Mouse (Mus musculus): ENCODE measurements at regions not wholly inside any gene's neighbourhood (a gene's known extent, or its start where the extent isn't known, plus 50 kb on each side); places are given as distances from the start of the nearest gene placed in this dataset.

DNA sequence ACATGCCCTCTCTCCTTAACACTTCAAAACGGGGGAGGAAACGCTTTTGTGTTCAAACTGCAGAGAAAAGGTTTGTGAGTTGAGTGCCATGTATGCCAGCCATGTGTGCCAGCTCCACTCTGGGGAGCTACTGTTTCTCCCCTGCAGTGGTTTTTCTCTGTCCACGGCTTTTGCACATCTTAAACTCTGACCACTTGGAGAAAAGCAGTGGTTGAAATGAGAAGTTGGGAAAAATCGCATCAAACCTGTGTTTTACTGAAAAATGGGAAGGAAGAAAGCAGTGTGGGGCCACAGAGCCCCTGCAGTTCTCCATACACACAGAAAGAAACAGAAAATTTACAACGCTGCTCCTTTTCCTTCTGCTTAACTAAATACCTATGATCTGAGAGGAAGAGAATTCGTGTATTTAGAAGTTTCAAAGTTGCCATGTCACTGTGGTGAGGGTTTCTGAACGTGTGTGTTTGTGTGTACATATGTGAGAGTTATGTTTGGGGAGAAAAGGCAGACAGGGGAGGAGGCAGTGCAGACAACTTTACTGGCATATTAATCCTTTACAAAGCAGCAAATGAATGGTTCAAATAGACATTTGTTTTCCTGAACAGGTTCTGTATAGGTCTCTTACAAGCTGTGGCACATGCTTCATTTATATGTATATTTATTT is 160.1 kb upstream of the Tmem161b start:
- peaks cover 0 to 5% of the 10 kb centered on the region in 2 experiments; a peak in 1 of 4 replicates for H3K4me1 ChIP-seq (ENCODE audit: control insufficient read depth in 2 of 2, insufficient read depth in 2 of 2, low read length in 2 of 2, poor library complexity in 1 of 2)
- H3K36me3 ChIP-seq (ENCODE audit: control insufficient read depth, insufficient read depth, low read length, poor library complexity, severe bottlenecking) = no peaks in the 10 kb centered on the region
- no peak overlapping the region for H3K4me3 ChIP-seq (ENCODE audit: insufficient read depth in 1 of 2, low read depth in 1 of 2, low read length in 2 of 2, poor library complexity in 1 of 2, severe bottlenecking in 1 of 2)
- no peak overlapping the region for H3K9ac ChIP-seq (ENCODE audit: insufficient read depth, low read depth, low read length, poor library complexity, severe bottlenecking)
- TF ChIP-seq HCFC1 (IDR thresholded peaks at IDR 0.05; ENCODE audit: borderline replicate concordance, insufficient read depth, low read length) (no peak), MAFK (IDR thresholded peaks at IDR 0.05; ENCODE audit: insufficient read depth, low read depth, low read length) (no peak), ZC3H11A (IDR thresholded peaks at IDR 0.05; ENCODE audit: borderline replicate concordance, low read depth, low read length) (no peak), CHD2 (IDR thresholded peaks at IDR 0.05; ENCODE audit: low read depth, low read length) (no peak), ZNF384 (IDR thresholded peaks at IDR 0.05; ENCODE audit: low read depth, low read length) (no peak)
- DNase-seq (ENCODE audit: low read depth, low spot score) = no peak
- in situ Hi-C loops (cut with MboI; ENCODE audit: low sequenced_read_pairs in 2 of 2, unreplicated experiment in 2 of 2) = no loop called here
- no peaks in the 10 kb centered on the region for H3K9me3 ChIP-seq (ENCODE audit: control insufficient read depth, insufficient read depth, low read depth, low read length)
- no peak overlapping the region for H3K27ac ChIP-seq (ENCODE audit: insufficient read depth, low read depth, low read length, poor library complexity, severe bottlenecking)

DNA sequence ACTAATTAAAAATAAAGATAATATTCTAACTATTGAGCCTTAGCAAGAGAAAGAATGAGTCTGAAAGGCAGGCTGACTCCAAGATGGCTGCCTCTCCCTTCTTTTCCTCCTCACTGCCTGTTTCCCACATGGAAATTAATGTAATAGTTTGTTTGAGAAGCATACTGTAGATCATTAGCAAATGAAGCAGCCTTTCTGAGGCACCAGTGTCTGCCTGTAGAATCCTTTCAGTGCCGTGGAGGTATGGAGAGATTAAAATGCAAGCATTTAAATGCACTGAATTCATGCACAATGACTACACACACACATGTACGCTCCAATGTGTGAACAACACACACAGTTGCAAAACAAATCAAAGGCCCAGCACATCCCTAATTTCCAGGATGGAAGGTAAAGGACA is 159.5 kb upstream of the Tmem161b start:
- Histone ChIP-seq H3K9me3 (ENCODE audit: control insufficient read depth, insufficient read depth, low read depth, low read length) (no peaks in the 10 kb centered on the region), H3K36me3 (ENCODE audit: control insufficient read depth, insufficient read depth, low read length, poor library complexity, severe bottlenecking) (no peaks in the 10 kb centered on the region), H3K27ac (ENCODE audit: insufficient read depth, low read depth, low read length, poor library complexity, severe bottlenecking) (no peak overlapping the region), H3K4me3 (ENCODE audit: insufficient read depth in 1 of 2, low read depth in 1 of 2, low read length in 2 of 2, poor library complexity in 1 of 2, severe bottlenecking in 1 of 2) (no peak overlapping the region), H3K4me1 (ENCODE audit: control insufficient read depth in 2 of 2, insufficient read depth in 2 of 2, low read length in 2 of 2, poor library complexity in 1 of 2) (peaks cover 0 to 5% of the 10 kb centered on the region in 2 experiments; a peak in 1 of 4 replicates), H3K9ac (ENCODE audit: insufficient read depth, low read depth, low read length, poor library complexity, severe bottlenecking) (no peak overlapping the region)
- DNase-seq (ENCODE audit: low read depth, low spot score) = no peak
- TF ChIP-seq ZNF384 (IDR thresholded peaks at IDR 0.05; ENCODE audit: low read depth, low read length) (no peak), CHD2 (IDR thresholded peaks at IDR 0.05; ENCODE audit: low read depth, low read length) (no peak), MAFK (IDR thresholded peaks at IDR 0.05; ENCODE audit: insufficient read depth, low read depth, low read length) (no peak), HCFC1 (IDR thresholded peaks at IDR 0.05; ENCODE audit: borderline replicate concordance, insufficient read depth, low read length) (no peak)
- in situ Hi-C loops (cut with MboI; ENCODE audit: low sequenced_read_pairs in 2 of 2, unreplicated experiment in 2 of 2) = no loop called here

- Histone ChIP-seq H3K4me1 (ENCODE audit: control insufficient read depth in 2 of 2, insufficient read depth in 2 of 2, low read length in 2 of 2, poor library complexity in 1 of 2) (peaks cover 0 to 5% of the 10 kb centered on the region in 2 experiments; a peak in 1 of 4 replicates), H3K27ac (ENCODE audit: insufficient read depth, low read depth, low read length, poor library complexity, severe bottlenecking) (no peak overlapping the region), H3K4me3 (ENCODE audit: insufficient read depth in 1 of 2, low read depth in 1 of 2, low read length in 2 of 2, poor library complexity in 1 of 2, severe bottlenecking in 1 of 2) (no peak overlapping the region), H3K9ac (ENCODE audit: insufficient read depth, low read depth, low read length, poor library complexity, severe bottlenecking) (no peak overlapping the region), H3K9me3 (ENCODE audit: control insufficient read depth, insufficient read depth, low read depth, low read length) (no peaks in the 10 kb centered on the region), H3K36me3 (ENCODE audit: control insufficient read depth, insufficient read depth, low read length, poor library complexity, severe bottlenecking) (no peaks in the 10 kb centered on the region)
- no peak for DNase-seq (ENCODE audit: low read depth, low spot score)
- no peak for TF ChIP-seq MAFK (IDR thresholded peaks at IDR 0.05; ENCODE audit: insufficient read depth, low read depth, low read length)
- no peak for TF ChIP-seq HCFC1 (IDR thresholded peaks at IDR 0.05; ENCODE audit: borderline replicate concordance, insufficient read depth, low read length)
- TF ChIP-seq ZC3H11A (IDR thresholded peaks at IDR 0.05; ENCODE audit: borderline replicate concordance, low read depth, low read length) = no peak
- TF ChIP-seq CHD2 (IDR thresholded peaks at IDR 0.05; ENCODE audit: low read depth, low read length) = no peak
- TF ChIP-seq ZNF384 (IDR thresholded peaks at IDR 0.05; ENCODE audit: low read depth, low read length) = no peak
- in situ Hi-C loops (cut with MboI; ENCODE audit: low sequenced_read_pairs in 2 of 2, unreplicated experiment in 2 of 2) = no loop called here
Measured at GRCm38 (mm10) chr13:84063406-84063805, 158.7 kb upstream of the Tmem161b start.

- TF ChIP-seq CHD2 (IDR thresholded peaks at IDR 0.05; ENCODE audit: low read depth, low read length) (no peak), MAFK (IDR thresholded peaks at IDR 0.05; ENCODE audit: insufficient read depth, low read depth, low read length) (no peak), ZC3H11A (IDR thresholded peaks at IDR 0.05; ENCODE audit: borderline replicate concordance, low read depth, low read length) (no peak), HCFC1 (IDR thresholded peaks at IDR 0.05; ENCODE audit: borderline replicate concordance, insufficient read depth, low read length) (no peak), ZNF384 (IDR thresholded peaks at IDR 0.05; ENCODE audit: low read depth, low read length) (no peak)
- Histone ChIP-seq H3K9me3 (ENCODE audit: control insufficient read depth, insufficient read depth, low read depth, low read length) (no peaks in the 10 kb centered on the region), H3K4me1 (ENCODE audit: control insufficient read depth in 2 of 2, insufficient read depth in 2 of 2, low read length in 2 of 2, poor library complexity in 1 of 2) (no peaks in the 10 kb centered on the region), H3K4me3 (ENCODE audit: insufficient read depth in 1 of 2, low read depth in 1 of 2, low read length in 2 of 2, poor library complexity in 1 of 2, severe bottlenecking in 1 of 2) (no peak overlapping the region), H3K36me3 (ENCODE audit: control insufficient read depth, insufficient read depth, low read length, poor library complexity, severe bottlenecking) (no peaks in the 10 kb centered on the region), H3K9ac (ENCODE audit: insufficient read depth, low read depth, low read length, poor library complexity, severe bottlenecking) (no peak overlapping the region), H3K27ac (ENCODE audit: insufficient read depth, low read depth, low read length, poor library complexity, severe bottlenecking) (no peak overlapping the region)
- no peak for DNase-seq (ENCODE audit: low read depth, low spot score)
- in situ Hi-C loops (cut with MboI; ENCODE audit: low sequenced_read_pairs in 2 of 2, unreplicated experiment in 2 of 2) = no loop called here
Measured at GRCm38 (mm10) chr13:84064291-84064940, 157.7 kb upstream of the Tmem161b start.
